Mouse (Mus musculus) T-helper 17 cell (primary cell): Measurements from ENCODE around the gene Gpr18.

Source experiments
- in situ Hi-C, 2 experiments: fragments of 300-600 bp; cut with MboI, MseI; formaldehyde crosslinking; loops; 1 replicate in 1 of 2; 2 replicates in 1 of 2; pipeline ENCODE4 v1.15.1; 2025; ENCODE audit warnings: high pct_unique_total_duplicates in 2 of 2

The Gpr18 gene

GRCm38 (mm10) chr14:121951399-121952045 lies 35.9 kb upstream of the Gpr18 start:
- in situ Hi-C loops = no loop called here

- in situ Hi-C loops = no loop called here
Measured at GRCm38 (mm10) chr14:121949897-121950296, 34.3 kb upstream of the Gpr18 start.

DNA sequence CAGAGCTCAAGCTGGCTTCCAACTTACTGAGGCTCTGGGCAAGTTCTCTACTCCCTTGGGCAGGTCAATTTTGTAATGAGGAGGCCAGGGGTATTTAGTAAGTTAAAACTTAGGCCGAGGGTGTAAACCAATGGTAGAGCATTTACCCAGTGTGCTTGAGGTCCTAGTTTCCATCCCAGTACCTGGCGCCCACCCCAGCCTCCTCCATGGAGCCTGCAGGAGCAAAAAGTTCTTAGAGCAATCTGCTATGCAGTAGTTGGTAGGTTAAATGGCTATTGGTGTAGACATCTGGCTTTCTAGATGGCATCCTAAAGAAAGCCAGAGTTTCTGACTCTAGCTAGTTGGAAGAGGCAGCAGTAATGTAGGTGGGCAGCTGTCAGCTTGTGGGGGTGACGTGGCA lies 33.9 kb upstream of the Gpr18 start:
- in situ Hi-C loops = no loop called here

- in situ Hi-C loops = no loop called here
Measured at GRCm38 (mm10) chr14:121947966-121948365, 32.4 kb upstream of the Gpr18 start.

DNA sequence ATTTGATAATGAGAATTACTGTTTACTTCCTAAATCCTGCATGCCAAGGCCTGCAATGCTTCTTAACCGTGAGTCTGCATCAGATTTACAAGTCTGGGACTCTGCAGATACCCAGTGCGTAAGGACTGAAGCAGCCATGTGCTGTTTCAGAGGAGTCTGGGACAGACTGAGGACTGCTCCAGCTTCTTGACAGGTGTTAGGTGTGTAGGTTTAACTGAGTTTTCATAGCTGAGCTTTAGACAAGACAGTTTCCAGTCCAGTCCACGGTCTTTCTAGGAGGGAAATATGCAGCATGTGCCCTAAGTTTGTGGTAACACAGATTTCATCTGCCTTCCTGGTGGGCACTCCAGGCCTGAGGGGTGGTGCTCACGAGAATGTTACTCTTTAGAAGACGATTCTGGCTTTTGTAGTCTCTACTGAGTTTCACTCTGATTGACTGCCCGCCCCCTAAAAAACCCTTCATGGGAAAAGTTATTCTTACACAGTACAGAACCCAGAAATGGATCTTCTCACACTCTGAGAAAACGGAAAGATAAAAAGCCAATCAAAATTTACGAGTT lies 31.7 kb upstream of the Gpr18 start:
- in situ Hi-C loops = no loop called here

DNA sequence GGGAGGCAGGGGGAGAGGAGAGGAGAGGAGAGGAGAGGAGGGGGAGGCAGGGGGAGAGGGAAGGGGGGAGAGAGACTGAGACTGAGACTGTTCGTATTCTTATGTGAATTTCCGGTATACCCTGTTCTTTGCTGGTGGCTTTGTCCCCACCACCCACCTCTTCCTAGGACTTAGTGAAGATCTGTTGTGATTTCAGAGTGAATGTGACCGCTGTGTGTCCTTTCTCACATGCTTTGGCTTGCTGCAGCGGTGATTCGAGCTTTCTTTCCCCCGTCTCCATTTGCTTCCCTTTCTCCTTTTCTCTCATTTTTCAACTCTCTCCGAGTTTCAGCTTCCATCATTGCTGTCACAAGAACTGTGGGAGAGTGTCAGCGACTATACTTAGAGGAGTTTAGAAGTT lies 31.1 kb upstream of the Gpr18 start:
- in situ Hi-C loops = no loop called here

DNA sequence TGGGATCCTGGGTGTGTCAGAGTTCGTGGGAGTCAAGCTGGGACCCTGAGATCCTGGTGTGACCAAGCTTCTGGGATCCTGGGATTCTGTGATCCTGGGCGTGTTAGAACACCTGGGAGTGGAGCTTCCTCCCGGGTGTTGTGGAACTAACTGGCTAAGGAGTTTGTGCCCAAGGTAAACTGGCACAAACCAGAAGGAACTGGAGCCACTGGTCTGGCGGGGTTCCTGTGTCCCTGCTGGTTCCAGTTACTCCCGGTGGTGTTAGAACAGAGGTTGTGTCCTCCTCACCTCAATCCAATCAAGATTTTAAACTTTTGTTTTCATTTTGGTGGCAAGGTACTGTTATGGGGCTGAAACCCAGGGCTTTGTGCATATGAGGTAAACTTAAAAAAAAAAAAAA lies 30.6 kb upstream of the Gpr18 start:
- in situ Hi-C loops = no loop called here

DNA sequence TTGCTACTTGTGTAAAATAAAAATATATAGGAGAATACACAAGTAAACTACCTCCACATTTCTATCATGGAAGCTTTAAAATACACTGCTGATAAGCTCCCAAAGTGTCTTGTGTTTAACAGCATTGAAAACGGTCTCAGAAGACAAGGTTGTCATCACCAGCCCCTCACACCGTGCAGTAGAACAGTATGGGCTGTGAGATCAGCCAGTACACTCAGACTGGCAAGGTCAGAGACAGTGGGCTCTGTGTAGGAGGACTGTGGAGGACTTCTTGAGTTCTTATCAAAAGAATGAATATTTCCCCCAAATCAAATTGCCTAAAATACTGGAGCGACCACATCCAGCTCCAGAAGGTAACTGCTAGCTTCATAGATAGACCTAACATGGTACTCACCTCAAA lies 24.0 kb upstream of the Gpr18 start:
- in situ Hi-C loops = no loop called here

DNA sequence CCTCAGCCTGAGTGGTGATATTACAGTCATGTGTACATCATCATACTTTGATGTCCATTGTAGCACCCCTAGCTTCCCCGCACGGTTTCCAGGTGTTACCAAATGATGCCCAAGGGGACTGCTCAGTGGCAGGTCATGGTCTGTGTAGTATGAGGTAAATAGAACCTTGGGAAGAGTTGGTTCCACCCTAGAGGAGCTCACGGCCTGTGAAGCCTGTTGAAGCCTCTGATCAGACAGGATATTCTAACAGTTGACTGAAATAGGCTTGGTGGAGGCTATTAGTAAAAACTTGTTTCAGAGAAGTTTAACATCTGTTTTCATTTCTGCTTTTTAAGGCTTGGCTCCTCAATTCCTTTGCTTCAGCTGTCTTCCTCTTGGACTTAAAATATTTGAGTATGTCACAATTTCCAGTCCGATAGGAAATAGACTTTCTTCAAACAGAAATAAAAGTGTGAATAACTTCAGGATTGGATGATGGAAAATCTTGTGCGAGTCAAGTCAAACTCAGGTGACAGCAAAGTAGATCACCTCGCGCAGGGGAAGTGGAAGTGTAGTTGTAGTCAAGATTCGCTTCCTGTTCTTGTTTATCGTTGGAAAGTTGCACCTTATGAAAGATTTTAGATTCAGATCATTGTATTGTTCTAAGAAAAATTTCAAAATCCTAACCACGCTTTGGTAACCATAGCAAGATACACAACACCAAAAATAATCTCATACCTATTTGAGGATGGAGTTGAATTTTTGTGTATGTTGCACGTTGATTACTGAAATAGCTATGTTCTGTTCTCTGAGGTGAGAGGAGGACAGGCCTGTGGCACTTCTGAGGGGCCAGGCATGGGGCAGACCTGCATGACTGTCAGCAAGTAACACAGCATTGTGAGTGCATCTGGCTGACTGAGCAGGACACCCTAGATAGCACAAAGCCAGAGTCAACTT lies 22.9 kb upstream of the Gpr18 start:
- in situ Hi-C loops = no loop called here

- in situ Hi-C loops = no loop called here
Measured at GRCm38 (mm10) chr14:121937601-121938255, 22.1 kb upstream of the Gpr18 start.

- in situ Hi-C loops = no loop called here
Measured at GRCm38 (mm10) chr14:121936856-121937255, 21.3 kb upstream of the Gpr18 start.

GRCm38 (mm10) chr14:121936356-121936755 lies 20.8 kb upstream of the Gpr18 start:
- in situ Hi-C loops = no loop called here

DNA sequence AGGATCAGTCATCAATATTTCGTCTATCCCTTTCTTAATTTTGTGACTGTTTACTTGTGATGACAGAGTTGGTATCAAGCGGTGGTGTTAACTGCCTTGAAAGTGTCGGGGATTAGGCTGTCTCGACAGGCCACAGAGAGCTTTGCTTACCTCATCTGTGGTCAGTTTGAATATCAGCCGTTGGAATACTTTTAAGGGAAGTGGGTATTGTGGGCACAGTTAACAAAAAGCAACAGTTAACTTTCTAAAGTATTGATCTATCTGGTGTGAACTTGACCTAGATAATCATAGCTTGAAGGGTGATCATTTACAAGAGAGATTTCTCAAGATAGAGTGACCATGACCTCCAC lies 19.0 kb upstream of the Gpr18 start:
- in situ Hi-C loops = loop anchor here (5.0 kb wide), 1 partner anchor 128 kb away; no protein-coding TSS in a partner anchor

GRCm38 (mm10) chr14:121933906-121934596 lies 18.5 kb upstream of the Gpr18 start:
- in situ Hi-C loops = loop anchor here (5.0 kb wide), 1 partner anchor 128 kb away; no protein-coding TSS in a partner anchor

DNA sequence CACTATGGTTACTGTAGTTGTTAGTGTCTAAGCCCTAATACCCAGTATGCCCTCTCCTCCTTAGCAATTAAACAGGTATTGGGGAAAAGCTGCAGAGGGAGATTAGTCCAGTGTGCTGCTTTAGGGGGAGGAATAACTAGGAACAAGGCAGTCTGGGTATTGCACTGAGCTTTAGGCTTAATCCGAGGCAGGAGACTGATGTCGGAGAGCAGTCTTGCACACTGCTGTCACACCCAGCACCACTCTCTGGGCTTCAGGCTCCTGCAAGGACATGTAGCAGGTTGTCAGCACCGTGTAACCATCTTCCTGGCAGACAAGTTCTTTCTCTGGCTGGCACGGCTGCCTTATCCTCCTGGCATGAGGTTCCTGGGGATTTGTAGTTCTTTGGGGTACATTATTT lies 16.6 kb upstream of the Gpr18 start:
- in situ Hi-C loops = loop anchor here (5.0 kb wide), 1 partner anchor 130 kb away; no protein-coding TSS in a partner anchor

DNA sequence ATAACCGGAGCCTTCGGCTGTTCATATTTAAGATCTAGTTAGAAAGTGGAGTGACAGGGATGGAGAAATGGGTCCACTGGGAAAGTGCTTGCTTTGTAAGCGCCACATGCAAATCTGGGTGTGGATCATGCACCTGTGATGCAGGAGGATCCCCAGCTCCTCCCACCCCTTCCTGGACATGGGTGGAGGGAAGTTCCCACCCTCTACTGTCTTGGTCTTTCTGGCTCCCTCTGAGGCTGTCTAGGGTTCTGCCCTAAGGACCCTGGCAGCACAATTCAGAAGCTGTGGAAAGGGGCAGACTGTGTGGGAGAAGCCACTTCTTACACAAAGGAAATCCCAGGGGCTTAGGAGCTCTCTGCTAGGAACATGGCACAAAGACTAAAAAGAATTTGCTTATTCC lies 16.0 kb upstream of the Gpr18 start:
- in situ Hi-C loops = loop anchor here (5.0 kb wide), 1 partner anchor 131 kb away; no protein-coding TSS in a partner anchor

GRCm38 (mm10) chr14:121930731-121931383 lies 15.3 kb upstream of the Gpr18 start:
- in situ Hi-C loops = loop anchor here (5.0 kb wide), 1 partner anchor 131 kb away; no protein-coding TSS in a partner anchor

GRCm38 (mm10) chr14:121929243-121929951 lies 13.8 kb upstream of the Gpr18 start:
- in situ Hi-C loops = no loop called here

DNA sequence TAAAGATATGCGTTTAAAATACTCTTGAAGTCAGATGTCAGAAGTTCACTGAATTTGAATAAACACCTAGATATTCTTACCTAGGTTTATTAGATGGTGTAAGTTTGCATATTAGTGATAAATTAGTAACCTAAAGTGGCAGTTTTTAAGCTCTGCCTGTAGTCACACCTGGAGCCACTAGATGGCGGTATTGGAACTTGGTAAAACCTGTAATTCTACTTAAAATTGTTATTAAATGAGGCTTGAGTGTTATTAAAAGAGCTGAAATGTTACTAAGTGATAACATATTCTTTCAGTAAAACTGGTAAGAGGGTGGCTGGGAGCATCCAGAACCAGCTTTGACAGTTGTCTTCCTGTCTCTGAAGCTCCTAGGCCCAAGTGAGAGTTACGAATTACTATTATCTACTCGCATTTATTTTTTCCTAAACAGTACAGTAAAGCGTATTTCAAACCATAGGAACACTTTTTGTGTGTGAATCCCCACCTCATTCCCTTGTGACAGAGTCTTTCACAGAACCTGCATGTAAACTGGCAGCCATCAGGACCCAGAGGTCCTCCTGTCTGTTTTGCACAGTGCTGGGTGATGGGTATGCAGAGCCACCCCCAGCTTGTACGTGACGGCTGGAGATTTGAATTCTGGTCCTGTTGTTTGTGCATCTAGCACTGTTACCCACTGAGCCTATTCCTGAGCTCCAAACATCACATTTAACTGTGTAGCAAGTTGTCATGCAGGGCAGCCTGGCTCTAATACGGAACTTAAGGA lies 13.0 kb upstream of the Gpr18 start:
- in situ Hi-C loops = no loop called here
